Mouse (Mus musculus) heart, postnatal 0 days (tissue): ENCODE measurements around the gene Kcnj6. TPM values are rescaled to one million over a fixed set of nuclear protein-coding genes. Genes with fewer than 3 reads are reported as not detected.
A peak's percentile ranks its signal among the peaks of the same experiment; 100 is the strongest.

Experiments
- ATAC-seq: fragments of 200-750 bp; cut with Nextera tagmentation; 2 replicates; pipeline ENCODE4 v1.8.0; 2017; ENCODE audit warnings: low read depth, moderate number of reproducible peaks, moderate library complexity; ENCODE audit not compliant: insufficient read depth
- DNase-seq: peaks from one replicate; pipeline ENCODE4 v3.0.0-alpha.2; 2016; ENCODE audit warnings: low spot score
- H3K27ac ChIP-seq: fragments of 300-500 bp; sonication (generic); 2 replicates; pipeline ENCODE4 v1.5.1; 2014; ENCODE audit warnings: low read depth, mild to moderate bottlenecking
- H3K27me3 ChIP-seq: fragments of 300-500 bp; sonication (generic); 2 replicates; pipeline ENCODE4 v1.6.1; 2014; ENCODE audit warnings: low read length, mixed read lengths; ENCODE audit not compliant: control insufficient read depth, insufficient read depth
- H3K36me3 ChIP-seq: fragments of 300-500 bp; sonication (generic); replicated peaks from 2 replicates; pipeline ENCODE4 v1.6.1; 2014; ENCODE audit warnings: low read length, mixed read lengths; ENCODE audit not compliant: control insufficient read depth, insufficient read depth
- H3K4me1 ChIP-seq: fragments of 300-500 bp; sonication (generic); 2 replicates; pipeline ENCODE4 v1.6.1; 2014; ENCODE audit warnings: antibody characterized with exemption; ENCODE audit not compliant: control insufficient read depth, insufficient read depth
- H3K4me2 ChIP-seq: fragments of 300-500 bp; sonication (generic); 2 replicates; pipeline ENCODE4 v1.6.1; 2014; ENCODE audit warnings: low read depth, mild to moderate bottlenecking, low read length, moderate library complexity
- H3K4me3 ChIP-seq: fragments of 300-500 bp; sonication (generic); 2 replicates; pipeline ENCODE4 v1.5.1; 2014; ENCODE audit warnings: low read depth, low read length
- H3K9ac ChIP-seq: fragments of 300-500 bp; sonication (generic); replicated peaks from 2 replicates; pipeline ENCODE4 v1.6.1; 2014; ENCODE audit warnings: low read depth, low read length, mixed read lengths
- H3K9me3 ChIP-seq: fragments of 300-500 bp; sonication (generic); replicated peaks from 2 replicates; pipeline ENCODE4 v1.6.1; 2016; ENCODE audit warnings: low read length; ENCODE audit not compliant: control insufficient read depth
- CTCF ChIP-seq: IDR thresholded peaks from 2 replicates; pipeline ENCODE4 v1.5.1; 2016; ENCODE audit warnings: antibody characterized with exemption, control low read depth, low read depth
- EP300 ChIP-seq: IDR thresholded peaks from 2 replicates; pipeline ENCODE4 v1.6.1; 2016; ENCODE audit warnings: antibody characterized with exemption, low read depth
- WGBS: fragments of 180-500 bp; shearing (Covaris S2); extraction: QIAGEN DNeasy Blood & Tissue Kit; methylation state at CpG from one replicate; pipeline ENCODE4 v1.1.7; 2014; 5-methylcytosine and 5-hydroxymethylcytosine counted together
- polyA plus RNA-seq: library from polyadenylated mRNA; unstranded; fragments of >200 nt; fragmentation: Nextera tagmentation; extraction: Ambion mirVana; gene quantifications from 2 replicates; pipeline ENCODE4 v1.2.1, GENCODE M21; 2015
- total RNA-seq: library from RNA; depleted of rRNA; stranded (reverse); fragments of >200 nt; gene quantifications from 2 replicates; pipeline ENCODE4 v1.2.3, GENCODE M21; 2014; ENCODE audit warnings: low replicate concordance

Gene Kcnj6
- total and polyA plus RNA-seq, 2 experiments from 2014 or later = not detected

DNA sequence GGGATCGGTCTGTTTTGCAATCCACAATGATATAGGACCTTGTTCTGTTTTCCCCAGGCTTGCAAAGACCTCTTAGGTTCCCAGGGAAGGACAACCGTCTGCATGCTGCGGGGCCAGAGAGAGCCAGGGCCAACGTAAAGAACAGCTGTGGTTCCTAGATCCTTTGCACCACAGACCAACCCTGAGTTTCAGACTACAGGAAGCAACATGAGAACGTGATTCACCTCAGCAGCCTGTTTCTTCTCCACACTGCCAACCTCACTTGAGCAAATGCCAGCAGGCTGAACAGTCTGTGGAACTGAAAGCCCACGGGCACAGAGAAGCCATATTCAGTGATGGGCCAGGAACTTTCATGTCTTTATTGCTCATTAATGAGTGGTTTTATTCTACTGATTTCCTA, 241.1 kb downstream of the Kcnj6 start:
- no peak overlapping the region for H3K9ac ChIP-seq
- peaks cover 9% of the 10 kb centered on the region for H3K4me1 ChIP-seq
- no peak for ATAC-seq
- H3K4me3 ChIP-seq = no peak overlapping the region
- H3K27ac ChIP-seq = peak overlapping the region; percentile 38; the same call in 1 of the 2 replicates
- H3K27me3 ChIP-seq = no peaks in the 10 kb centered on the region
- no peak overlapping the region for H3K4me2 ChIP-seq
- no peak for DNase-seq
- WGBS = 52% methylated on average over 6 of the region's 6 CpGs
- no peaks in the 10 kb centered on the region for H3K36me3 ChIP-seq
- TF ChIP-seq CTCF = no peak
- TF ChIP-seq EP300 = no peak
- no peaks in the 10 kb centered on the region for H3K9me3 ChIP-seq

DNA sequence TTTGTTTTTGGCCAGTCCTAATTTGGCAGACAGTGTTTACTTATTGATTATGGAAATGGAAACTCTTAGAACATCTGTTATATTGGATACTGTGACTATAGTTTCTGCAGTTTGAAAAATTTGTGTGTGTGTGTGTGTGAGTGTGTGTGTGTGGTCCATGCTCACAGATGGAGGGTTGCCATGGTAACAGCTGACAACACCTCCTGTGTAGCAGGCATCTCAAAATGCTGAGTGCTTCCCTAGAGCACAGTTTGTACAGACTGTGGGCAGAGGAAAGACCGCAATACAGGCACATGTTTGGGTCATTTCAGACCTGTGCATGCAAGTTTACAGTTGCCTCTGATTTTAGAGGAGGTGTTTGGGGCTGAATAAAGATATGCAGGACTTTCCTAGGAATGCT, 244.0 kb downstream of the Kcnj6 start:
- Histone ChIP-seq H3K4me1 (peaks cover 6% of the 10 kb centered on the region), H3K9me3 (no peaks in the 10 kb centered on the region), H3K36me3 (no peaks in the 10 kb centered on the region), H3K9ac (no peak overlapping the region), H3K27ac (no peak overlapping the region), H3K4me3 (no peak overlapping the region), H3K4me2 (no peak overlapping the region), H3K27me3 (no peaks in the 10 kb centered on the region)
- DNase-seq (no peak), ATAC-seq (no peak)
- WGBS = 100% methylated on average over 1 of the region's 1 CpGs
- TF ChIP-seq CTCF (no peak), EP300 (no peak)

DNA sequence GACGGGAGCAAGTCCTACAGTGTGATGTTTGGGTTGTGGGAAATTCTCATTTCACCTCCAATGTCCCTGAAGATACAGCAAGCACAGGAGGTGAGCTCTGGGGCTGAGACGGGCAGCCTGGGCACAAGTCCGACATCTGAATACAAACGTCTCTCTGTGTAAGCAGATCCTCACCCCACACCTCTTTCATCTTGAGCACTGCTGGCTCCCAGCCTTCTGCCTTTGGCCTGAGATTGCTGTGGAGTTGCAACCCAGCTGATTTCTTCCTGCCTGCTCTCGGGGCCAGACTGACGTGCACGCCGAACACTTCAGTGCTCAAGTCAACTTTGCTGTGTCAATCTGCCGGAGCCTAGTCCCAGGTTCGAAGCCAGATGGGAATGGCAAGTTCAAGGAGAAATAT, 244.7 kb downstream of the Kcnj6 start:
- no peaks in the 10 kb centered on the region; the same call in 1 of the 2 replicates for H3K4me1 ChIP-seq
- ATAC-seq (no peak), DNase-seq (no peak)
- H3K4me3 ChIP-seq = no peak overlapping the region
- H3K36me3 ChIP-seq = no peaks in the 10 kb centered on the region
- peak overlapping the region; percentile 22 for H3K27ac ChIP-seq
- TF ChIP-seq EP300 (no peak), CTCF (no peak)
- H3K4me2 ChIP-seq = no peak overlapping the region
- 33% methylated on average over 10 of the region's 10 CpGs for WGBS
- no peak overlapping the region for H3K9ac ChIP-seq
- no peaks in the 10 kb centered on the region for H3K9me3 ChIP-seq
- H3K27me3 ChIP-seq = no peaks in the 10 kb centered on the region

DNA sequence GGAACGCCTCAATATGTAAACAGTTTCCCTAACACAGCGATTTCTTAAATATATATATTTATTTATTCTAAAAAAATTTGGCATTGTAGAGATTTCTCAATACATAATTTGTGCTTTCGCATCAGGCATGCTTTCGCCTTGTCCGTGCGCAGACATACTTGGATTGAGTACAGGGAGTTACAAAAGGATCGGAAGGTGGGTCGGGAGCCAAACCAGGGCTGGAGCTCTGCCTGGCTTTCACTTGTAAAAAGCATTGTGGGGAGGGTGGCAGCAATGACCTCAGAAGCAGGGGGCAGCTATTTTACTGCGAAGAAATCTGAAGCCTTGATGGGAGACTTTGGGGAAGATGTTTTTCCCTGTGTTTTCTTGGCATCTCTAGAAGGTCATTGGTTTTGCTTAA, 252.5 kb downstream of the Kcnj6 start:
- WGBS = 57% methylated on average over 9 of the region's 9 CpGs
- TF ChIP-seq EP300 = no peak
- TF ChIP-seq CTCF = no peak
- no peaks in the 10 kb centered on the region for H3K36me3 ChIP-seq
- no peak overlapping the region for H3K9ac ChIP-seq
- H3K27ac ChIP-seq = peak overlapping the region; percentile 67
- H3K4me2 ChIP-seq = no peak overlapping the region
- H3K4me3 ChIP-seq = no peak overlapping the region
- ATAC-seq (no peak), DNase-seq (peak; percentile 40)
- H3K4me1 ChIP-seq = peaks cover 22% of the 10 kb centered on the region
- H3K9me3 ChIP-seq = no peaks in the 10 kb centered on the region
- no peaks in the 10 kb centered on the region for H3K27me3 ChIP-seq

DNA sequence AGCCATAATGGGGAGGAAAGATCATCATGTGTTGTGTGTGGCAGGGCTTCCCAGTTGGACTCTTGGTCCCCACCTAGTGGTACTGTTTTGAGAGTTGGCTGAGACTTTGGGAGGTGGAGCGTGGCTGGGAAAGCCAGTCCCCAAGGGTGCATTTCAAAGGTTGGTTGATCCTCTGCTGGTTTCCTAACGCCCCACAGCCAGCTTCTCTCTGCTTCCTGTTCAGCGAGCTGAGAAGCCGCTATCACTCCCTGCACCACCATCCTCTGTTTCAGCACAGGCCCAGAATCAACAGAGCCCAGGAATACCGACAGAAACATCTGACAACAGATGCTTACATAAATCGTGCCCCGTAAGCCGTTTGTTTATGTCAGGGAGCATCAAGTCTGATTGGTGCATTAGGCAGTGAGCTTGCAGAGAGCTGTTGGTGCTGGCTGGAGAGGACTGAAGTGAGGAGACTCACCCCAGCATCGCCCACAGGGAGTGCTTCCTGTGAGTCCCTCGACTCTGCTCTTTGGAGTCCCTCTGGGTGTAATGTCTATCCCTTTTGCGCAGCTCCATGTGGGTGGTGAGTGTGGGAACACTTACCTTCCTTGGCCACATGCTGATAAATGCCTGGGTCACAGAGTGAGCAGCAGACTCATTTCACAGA, 253.5 kb downstream of the Kcnj6 start:
- no peak overlapping the region for H3K4me3 ChIP-seq
- peak overlapping the region; percentile 67 for H3K27ac ChIP-seq
- peak; percentile 86 for DNase-seq
- peak; percentile 78 for TF ChIP-seq CTCF
- TF ChIP-seq EP300 = no peak
- ATAC-seq = peak; percentile 85
- no peaks in the 10 kb centered on the region for H3K27me3 ChIP-seq
- H3K36me3 ChIP-seq = no peaks in the 10 kb centered on the region
- no peaks in the 10 kb centered on the region for H3K9me3 ChIP-seq
- no peak overlapping the region for H3K9ac ChIP-seq
- peak overlapping the region; percentile 42 for H3K4me2 ChIP-seq
- peaks cover 22% of the 10 kb centered on the region for H3K4me1 ChIP-seq
- 3% methylated on average over 11 of the region's 11 CpGs for WGBS

DNA sequence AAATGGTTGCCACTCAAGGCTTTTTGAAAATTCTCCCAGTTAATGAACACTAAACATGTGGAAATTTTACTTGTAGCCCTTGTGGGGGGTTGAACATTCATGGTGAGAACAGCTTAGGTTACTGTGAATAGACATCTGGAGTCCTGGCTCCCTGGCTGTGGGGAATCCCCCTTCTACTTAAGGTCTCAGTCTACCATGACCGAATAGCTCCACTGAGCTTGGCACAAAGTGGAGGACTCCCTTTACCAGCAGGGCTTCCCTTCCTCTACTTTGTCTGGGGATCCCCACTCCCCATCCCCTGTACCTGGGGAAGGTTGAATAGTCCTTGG, 260.2 kb downstream of the Kcnj6 start:
- no peak for DNase-seq
- H3K4me2 ChIP-seq = no peak overlapping the region
- WGBS = 82% methylated on average over 1 of the region's 1 CpGs
- no peaks in the 10 kb centered on the region for H3K9me3 ChIP-seq
- H3K36me3 ChIP-seq = no peaks in the 10 kb centered on the region
- H3K4me1 ChIP-seq = peaks cover 15% of the 10 kb centered on the region; the same call in 1 of the 2 replicates
- no peak overlapping the region for H3K9ac ChIP-seq
- no peak for TF ChIP-seq EP300
- no peak for TF ChIP-seq CTCF
- ATAC-seq = no peak
- no peaks in the 10 kb centered on the region for H3K27me3 ChIP-seq
- H3K4me3 ChIP-seq = no peak overlapping the region
- peak overlapping the region; percentile 67 for H3K27ac ChIP-seq
